Mouse (Mus musculus): ENCODE results near the gene Vmn1r83.

The Vmn1r83 gene

GRCm38 (mm10) chr7:12329381-12329780, at the start of gene Vmn1r83:
TSS of gene Vmn1r83 (minus strand) at chr7:12329481.
- no peak for DNase-seq

GRCm38 (mm10) chr7:12369173-12369572, 39.9 kb upstream of the Vmn1r83 start, which contains the start of gene Vmn1r84:
TSS of gene Vmn1r84 (minus strand) at chr7:12369273.
- DNase-seq, result no peak

- DNase-seq, result no peak
Observed at GRCm38 (mm10) chr7:12300130-12300529, 29.2 kb downstream of the Vmn1r83 start, which contains the start of gene Vmn1r82. TSS of gene Vmn1r82 (plus strand) at chr7:12300430.
